Mouse (Mus musculus) natural killer cell, adult 2 months (primary cell): ENCODE measurements around the gene Madd.

ENCODE experiments used
- DNase-seq, 2 experiments: peaks; one replicate each; pipeline ENCODE4 v3.0.0; 2022; ENCODE audit warnings: low spot score in 2 of 2

The Madd gene

DNA sequence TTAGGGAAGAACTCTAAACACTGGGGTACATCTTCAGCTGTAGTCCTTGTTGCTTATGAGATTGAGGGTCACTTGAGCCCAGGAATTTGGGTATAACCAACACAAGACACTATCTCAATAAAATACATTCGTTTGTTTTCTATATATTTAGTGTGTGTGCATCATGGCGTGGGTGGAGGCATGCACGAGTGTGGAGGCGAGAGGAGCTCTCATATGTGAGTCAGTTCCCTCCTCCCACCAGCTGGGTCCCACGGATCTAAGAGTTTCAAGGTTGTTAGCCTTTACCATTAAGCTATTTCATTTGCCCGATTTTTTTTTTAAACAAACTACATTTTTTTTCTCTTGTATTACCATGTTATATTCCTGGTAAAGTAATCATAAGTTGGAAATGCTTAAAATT, 92.8 kb downstream of the Madd start:
- no peak for DNase-seq

DNA sequence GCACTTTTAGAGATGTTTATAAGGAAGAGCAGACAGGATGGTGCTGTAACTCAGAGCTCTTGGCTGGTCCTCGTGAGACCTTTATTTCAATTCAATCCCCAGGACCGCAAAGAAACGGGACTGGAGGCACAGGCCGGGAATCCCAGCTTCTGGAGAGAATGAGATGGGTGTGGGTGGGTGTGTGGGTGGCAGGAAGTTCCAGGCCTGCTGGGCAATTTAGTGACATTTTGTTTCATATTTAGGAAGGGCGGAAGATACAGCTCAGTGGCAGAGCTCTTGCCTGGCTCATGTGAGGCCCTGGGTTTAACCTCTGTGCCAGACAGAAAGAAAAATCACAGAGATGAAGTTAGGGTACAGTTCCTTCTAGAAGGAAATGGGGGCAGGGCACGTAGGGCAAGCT, 93.4 kb downstream of the Madd start:
- DNase-seq, result no peak

DNA sequence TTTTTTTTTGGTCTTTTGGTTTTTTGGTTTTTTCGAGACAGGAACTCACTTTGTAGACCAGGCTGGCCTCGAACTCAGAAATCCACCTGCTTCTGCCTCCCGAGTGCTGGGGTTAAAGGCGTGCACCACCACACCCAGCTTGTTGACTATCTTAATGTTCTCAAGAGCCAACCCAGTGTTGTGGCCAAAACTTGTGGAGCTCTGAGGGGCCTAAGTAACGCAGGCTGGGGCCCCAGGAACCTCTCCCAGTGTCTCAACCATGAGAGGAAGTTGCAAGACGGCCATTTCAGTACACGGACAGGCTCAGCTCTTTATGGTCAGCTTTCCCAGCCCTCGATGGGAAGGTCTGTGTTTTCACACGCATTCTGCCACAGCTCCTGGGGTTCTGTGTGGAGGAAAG, 94.7 kb downstream of the Madd start:
- DNase-seq, result no peak

DNA sequence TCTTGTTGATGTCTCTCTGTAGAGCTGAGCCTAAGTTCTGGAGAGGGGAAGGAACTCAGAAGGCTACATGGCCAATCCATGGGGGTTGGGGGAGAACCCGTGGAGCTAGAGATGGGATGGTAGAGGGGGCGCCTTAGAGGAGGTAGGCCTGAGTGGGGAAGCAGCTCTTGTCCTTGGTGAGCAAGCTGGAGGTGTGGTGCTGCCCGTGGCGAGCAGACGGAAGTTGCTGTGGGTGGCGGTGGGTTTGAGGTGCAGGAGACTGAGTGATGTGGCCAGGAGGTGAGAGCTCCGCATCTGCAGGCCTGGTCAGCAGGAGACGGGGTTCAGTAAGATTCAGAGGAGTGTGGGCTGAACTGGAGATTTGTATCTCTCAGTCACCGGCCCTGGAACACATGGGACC, 96.2 kb downstream of the Madd start:
- DNase-seq, result peak; percentile 69 to 78
